Mouse (Mus musculus) midbrain, embryonic 12.5 days (tissue): Measurements from ENCODE around the gene Epc2. TPM values are rescaled to one million over a fixed set of nuclear protein-coding genes. Genes with fewer than 3 reads are reported as not detected.

Experiments used
- ATAC-seq: fragments of 200-750 bp; cut with Nextera tagmentation; 2 replicates; pipeline ENCODE4 v1.8.0; 2017; ENCODE audit warnings: low read depth, moderate TSS enrichment, moderate library complexity; ENCODE audit not compliant: low FRiP score
- H3K27ac ChIP-seq: fragments of 300-500 bp; sonication (generic); replicated peaks from 2 replicates; pipeline ENCODE4 v1.5.1; 2016; ENCODE audit warnings: mild to moderate bottlenecking
- H3K27me3 ChIP-seq: fragments of 300-500 bp; sonication (generic); 2 replicates; pipeline ENCODE4 v1.6.1; 2016; ENCODE audit warnings: mild to moderate bottlenecking
- H3K36me3 ChIP-seq: fragments of 300-500 bp; sonication (generic); 2 replicates; pipeline ENCODE4 v1.6.1; 2016
- H3K4me1 ChIP-seq: fragments of 300-500 bp; sonication (generic); 2 replicates; pipeline ENCODE4 v1.6.1; 2016
- H3K4me2 ChIP-seq: fragments of 300-500 bp; sonication (generic); replicated peaks from 2 replicates; pipeline ENCODE4 v1.6.1; 2016; ENCODE audit warnings: mild to moderate bottlenecking, moderate library complexity
- H3K4me3 ChIP-seq: fragments of 300-500 bp; sonication (generic); 2 replicates; pipeline ENCODE4 v1.5.1; 2016; ENCODE audit warnings: mild to moderate bottlenecking
- H3K9ac ChIP-seq: fragments of 300-500 bp; sonication (generic); replicated peaks from 2 replicates; pipeline ENCODE4 v1.6.1; 2016; ENCODE audit warnings: mild to moderate bottlenecking, moderate library complexity
- H3K9me3 ChIP-seq: fragments of 300-500 bp; sonication (generic); 2 replicates; pipeline ENCODE4 v1.6.1; 2016; ENCODE audit warnings: mild to moderate bottlenecking
- WGBS: fragments of 180-500 bp; shearing (Covaris S2); methylation state at CpG from one replicate; pipeline ENCODE4 v1.1.7; 2016; 5-methylcytosine and 5-hydroxymethylcytosine counted together
- polyA plus RNA-seq: library from polyadenylated mRNA; unstranded; fragments of >200 nt; fragmentation: Nextera tagmentation; extraction: Ambion mirVana; gene quantifications from 2 replicates; pipeline ENCODE4 v1.2.1, GENCODE M21; 2016

Epc2 gene
- polyA plus RNA-seq, 1 experiment from 2014 or later = 14.9 TPM

GRCm38 (mm10) chr2:49539745-49540144 lies 88.5 kb downstream of the Epc2 start:
- Histone ChIP-seq H3K4me2 (no peak overlapping the region), H3K36me3 (peaks cover 16% of the 10 kb centered on the region), H3K4me1 (no peaks in the 10 kb centered on the region), H3K27ac (no peak overlapping the region), H3K27me3 (no peaks in the 10 kb centered on the region), H3K9me3 (no peaks in the 10 kb centered on the region), H3K9ac (no peak overlapping the region), H3K4me3 (no peak overlapping the region)
- 83% methylated on average over 2 of the region's 2 CpGs for WGBS
- no peak for ATAC-seq

- Histone ChIP-seq H3K4me3 (no peak overlapping the region), H3K27ac (no peak overlapping the region), H3K4me1 (no peaks in the 10 kb centered on the region), H3K27me3 (no peaks in the 10 kb centered on the region), H3K9me3 (no peaks in the 10 kb centered on the region), H3K36me3 (peaks cover 45% of the 10 kb centered on the region), H3K4me2 (no peak overlapping the region), H3K9ac (no peak overlapping the region)
- no peak for ATAC-seq
- 83% methylated on average over 5 of the region's 5 CpGs for WGBS
Observed at GRCm38 (mm10) chr2:49547813-49548212, 96.5 kb downstream of the Epc2 start.

- no peak overlapping the region for H3K27ac ChIP-seq
- H3K27me3 ChIP-seq = no peaks in the 10 kb centered on the region
- no peaks in the 10 kb centered on the region for H3K4me1 ChIP-seq
- H3K4me3 ChIP-seq = no peak overlapping the region
- no peaks in the 10 kb centered on the region for H3K9me3 ChIP-seq
- H3K9ac ChIP-seq = no peak overlapping the region
- 94% methylated on average over 5 of the region's 5 CpGs for WGBS
- no peak for ATAC-seq
- H3K36me3 ChIP-seq = peaks cover 49% of the 10 kb centered on the region
- no peak overlapping the region for H3K4me2 ChIP-seq
Observed at GRCm38 (mm10) chr2:49548492-49548891, 97.2 kb downstream of the Epc2 start.

GRCm38 (mm10) chr2:49553096-49553495 lies 101.8 kb downstream of the Epc2 start:
- Histone ChIP-seq H3K9ac (no peak overlapping the region), H3K27ac (no peak overlapping the region), H3K4me1 (no peaks in the 10 kb centered on the region), H3K9me3 (no peaks in the 10 kb centered on the region), H3K36me3 (peaks cover 35% of the 10 kb centered on the region), H3K27me3 (no peaks in the 10 kb centered on the region), H3K4me2 (no peak overlapping the region), H3K4me3 (no peak overlapping the region)
- no peak for ATAC-seq
- WGBS = 92% methylated on average over 2 of the region's 2 CpGs

GRCm38 (mm10) chr2:49557339-49557738 lies 106.1 kb downstream of the Epc2 start:
- no peak for ATAC-seq
- Histone ChIP-seq H3K27me3 (no peaks in the 10 kb centered on the region), H3K9ac (no peak overlapping the region), H3K27ac (no peak overlapping the region), H3K36me3 (peaks cover 16% of the 10 kb centered on the region; the same call in 1 of the 2 replicates), H3K4me1 (no peaks in the 10 kb centered on the region), H3K4me3 (no peak overlapping the region), H3K4me2 (no peak overlapping the region), H3K9me3 (no peaks in the 10 kb centered on the region; the same call in 1 of the 2 replicates)
- 91% methylated on average over 4 of the region's 4 CpGs for WGBS

- no peak overlapping the region for H3K4me3 ChIP-seq
- WGBS = 88% methylated on average over 3 of the region's 3 CpGs
- H3K4me2 ChIP-seq = no peak overlapping the region
- H3K27me3 ChIP-seq = no peaks in the 10 kb centered on the region
- no peak overlapping the region for H3K9ac ChIP-seq
- H3K27ac ChIP-seq = no peak overlapping the region
- no peak for ATAC-seq
- H3K4me1 ChIP-seq = no peaks in the 10 kb centered on the region
- no peaks in the 10 kb centered on the region; the same call in 1 of the 2 replicates for H3K9me3 ChIP-seq
- peaks cover 9% of the 10 kb centered on the region; the same call in 1 of the 2 replicates for H3K36me3 ChIP-seq
Observed at GRCm38 (mm10) chr2:49558361-49558760, 107.1 kb downstream of the Epc2 start.

- no peaks in the 10 kb centered on the region for H3K4me1 ChIP-seq
- no peak overlapping the region for H3K4me2 ChIP-seq
- WGBS = 77% methylated on average over 10 of the region's 10 CpGs
- no peaks in the 10 kb centered on the region for H3K36me3 ChIP-seq
- H3K4me3 ChIP-seq = no peak overlapping the region
- H3K9ac ChIP-seq = no peak overlapping the region
- H3K9me3 ChIP-seq = no peaks in the 10 kb centered on the region; the same call in 1 of the 2 replicates
- H3K27me3 ChIP-seq = no peaks in the 10 kb centered on the region
- no peak overlapping the region for H3K27ac ChIP-seq
- ATAC-seq = no peak
Observed at GRCm38 (mm10) chr2:49562688-49563350, 111.5 kb downstream of the Epc2 start.

- peak; percentile 23 for ATAC-seq
- 70% methylated on average over 16 of the region's 16 CpGs for WGBS
- H3K27me3 ChIP-seq = no peaks in the 10 kb centered on the region
- H3K4me3 ChIP-seq = no peak overlapping the region
- no peak overlapping the region for H3K27ac ChIP-seq
- H3K9me3 ChIP-seq = no peaks in the 10 kb centered on the region
- no peak overlapping the region for H3K4me2 ChIP-seq
- no peaks in the 10 kb centered on the region for H3K36me3 ChIP-seq
- peaks cover 37% of the 10 kb centered on the region for H3K4me1 ChIP-seq
- no peak overlapping the region for H3K9ac ChIP-seq
Observed at GRCm38 (mm10) chr2:49569862-49570777, 118.8 kb downstream of the Epc2 start.

GRCm38 (mm10) chr2:49570778-49571101 lies 119.5 kb downstream of the Epc2 start:
- Histone ChIP-seq H3K4me2 (no peak overlapping the region), H3K9ac (no peak overlapping the region), H3K4me1 (peaks cover 37% of the 10 kb centered on the region), H3K9me3 (no peaks in the 10 kb centered on the region), H3K4me3 (no peak overlapping the region), H3K27me3 (no peaks in the 10 kb centered on the region), H3K36me3 (no peaks in the 10 kb centered on the region), H3K27ac (no peak overlapping the region)
- ATAC-seq = peak; percentile 41
- WGBS = 57% methylated on average over 6 of the region's 6 CpGs

- Histone ChIP-seq H3K4me2 (no peak overlapping the region), H3K9me3 (no peaks in the 10 kb centered on the region), H3K4me1 (peaks cover 37% of the 10 kb centered on the region), H3K27ac (peak overlapping the region; percentile 66), H3K4me3 (no peak overlapping the region), H3K9ac (no peak overlapping the region), H3K27me3 (no peaks in the 10 kb centered on the region), H3K36me3 (no peaks in the 10 kb centered on the region)
- WGBS = 75% methylated on average over 11 of the region's 11 CpGs
- ATAC-seq = no peak
Observed at GRCm38 (mm10) chr2:49571159-49571920, 120.1 kb downstream of the Epc2 start.

- 45% methylated on average over 12 of the region's 12 CpGs for WGBS
- Histone ChIP-seq H3K4me1 (peaks cover 37% of the 10 kb centered on the region), H3K9ac (no peak overlapping the region), H3K9me3 (no peaks in the 10 kb centered on the region), H3K36me3 (no peaks in the 10 kb centered on the region), H3K4me2 (peak overlapping the region; percentile 38), H3K27ac (peak overlapping the region; percentile 66), H3K27me3 (no peaks in the 10 kb centered on the region), H3K4me3 (no peak overlapping the region)
- peak; percentile 59 for ATAC-seq
Observed at GRCm38 (mm10) chr2:49572111-49572642, 120.9 kb downstream of the Epc2 start.
